Comparison of ENCODE assay signal across 26 mouse cellular contexts in the genomic region with DNA sequence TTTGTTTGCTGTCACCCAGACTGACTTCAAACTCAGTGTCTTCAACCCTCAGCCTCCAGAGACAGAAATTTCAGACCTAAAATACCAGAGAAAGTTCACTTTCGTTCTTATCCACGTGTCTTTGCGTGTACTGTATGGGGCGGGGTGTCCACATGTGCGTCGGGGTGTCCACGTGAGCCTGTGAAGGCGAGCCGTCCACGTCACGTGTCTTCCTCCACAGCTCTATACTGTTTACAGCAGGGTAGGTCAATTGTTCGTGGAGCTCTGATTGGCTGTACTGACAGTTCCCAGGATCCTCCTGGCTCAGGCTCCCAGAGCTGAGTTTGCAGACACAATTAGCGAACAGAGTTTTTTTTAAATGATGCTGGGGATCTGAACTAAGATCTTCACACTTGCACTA.
DNase-seq lines count a peak whose midpoint lies in the region; ATAC-seq and TF ChIP-seq lines count a peak whose summit lies in the region.
"Had no signal": no experiment of that assay in that cellular context is flagged by ENCODE, and none has a peak within 500 bp of the region (broad histone marks: within the 10 kb centered on the region; RNA-seq: fewer than 3 reads in every experiment).

No protein-coding gene starts in this region.

- ATAC-seq in midbrain, embryonic 16.5 days: no peak
- ATAC-seq: activated CD4-positive, CD25-positive, alpha-beta regulatory T cell, adult 4 months; CD4-positive, CD25-positive, alpha-beta regulatory T cell, adult 4 months; Patski had no signal

- no peaks in the 10 kb centered on the region for H3K36me3 ChIP-seq in myocyte (ENCODE audit: control insufficient read depth, insufficient read depth)
- no peaks in the 10 kb centered on the region for H3K36me3 ChIP-seq in midbrain, embryonic 16.5 days (ENCODE audit: control insufficient read depth, insufficient read depth, low read length)
- H3K36me3 ChIP-seq: embryonic facial prominence, embryonic 10.5 days; embryonic facial prominence, embryonic 12.5 days; forebrain, embryonic 15.5 days; G1E had no signal

- H3K27me3 ChIP-seq in myocyte (ENCODE audit: control insufficient read depth, insufficient read depth, insufficient read length): no peaks in the 10 kb centered on the region
- no peaks in the 10 kb centered on the region; the same call in 1 of the 2 replicates for H3K27me3 ChIP-seq in midbrain, embryonic 16.5 days (ENCODE audit: control insufficient read depth, insufficient read depth, low read depth, low read length)
- H3K27me3 ChIP-seq: CH12.LX; forebrain, embryonic 15.5 days had no signal

- H3K4me1 ChIP-seq in midbrain, embryonic 16.5 days (ENCODE audit: control insufficient read depth, insufficient read depth, low read length): no peaks in the 10 kb centered on the region
- H3K4me1 ChIP-seq: embryonic facial prominence, embryonic 10.5 days; embryonic facial prominence, embryonic 12.5 days; forebrain, embryonic 13.5 days; forebrain, embryonic 15.5 days had no signal

- no peak overlapping the region for H3ac ChIP-seq in myocyte (ENCODE audit: control insufficient read depth, insufficient read length)

- H3K9ac ChIP-seq in midbrain, embryonic 16.5 days (ENCODE audit: low read depth, low read length): no peak overlapping the region
- H3K9ac ChIP-seq: embryonic facial prominence, embryonic 12.5 days; forebrain, embryonic 13.5 days; forebrain, embryonic 15.5 days had no signal

- TF ChIP-seq POLR2A in myocyte (IDR thresholded peaks at IDR 0.05; ENCODE audit: insufficient read length, low read depth): no peak

- H3K4me2 ChIP-seq in myocyte (ENCODE audit: low read depth): peak overlapping the region; percentile 42
- H3K4me2 ChIP-seq in midbrain, embryonic 16.5 days (ENCODE audit: low read length): no peak overlapping the region
- H3K4me2 ChIP-seq: embryonic facial prominence, embryonic 12.5 days; forebrain, embryonic 13.5 days; forebrain, embryonic 15.5 days had no signal

- no peaks in the 10 kb centered on the region for H3K79me2 ChIP-seq in myocyte (ENCODE audit: control insufficient read depth, insufficient read depth)

- peak; percentile 89 for DNase-seq in heart, adult 11 months
- DNase-seq in heart, adult 8-10 months (ENCODE audit: low spot score): no peak
- peak; percentile 8 for DNase-seq in lung, postnatal 36 days
- DNase-seq in lung, postnatal 25 days (ENCODE audit: low spot score): no peak
- peak; percentile 10 for DNase-seq in 3134 (ENCODE audit: extremely low read depth, insufficient read length, low spot score)
- no peak for DNase-seq in neural tube, embryonic 10.5 days (ENCODE audit: extremely low spot score, low spot score)
- DNase-seq: adrenal gland, adult 8-10 months; adrenal gland, postnatal 14 days; adrenal gland, postnatal 36 days; B cell, adult 2 months; cerebellum, adult 11-12 months; cerebellum, adult 2 months; cerebellum, adult 9-10 months; cerebellum, postnatal 10 days; cerebellum, postnatal 25 days had no signal

- 93% methylated on average over 13 of the region's 13 CpGs for WGBS in midbrain, embryonic 16.5 days

- no peak overlapping the region for H3K27ac ChIP-seq in midbrain, embryonic 16.5 days (ENCODE audit: low read length)
- H3K27ac ChIP-seq: embryonic facial prominence, embryonic 10.5 days; embryonic facial prominence, embryonic 12.5 days; forebrain, embryonic 13.5 days; forebrain, embryonic 15.5 days had no signal

- no peaks in the 10 kb centered on the region for H3K9me3 ChIP-seq in midbrain, embryonic 16.5 days (replicated peaks; ENCODE audit: control insufficient read depth, low read length, poor library complexity, severe bottlenecking)
- H3K9me3 ChIP-seq: embryonic facial prominence, embryonic 10.5 days; embryonic facial prominence, embryonic 12.5 days; forebrain, embryonic 13.5 days; forebrain, embryonic 15.5 days had no signal

- no peak overlapping the region for H3K4me3 ChIP-seq in myocyte
- no peak overlapping the region for H3K4me3 ChIP-seq in midbrain, embryonic 16.5 days (ENCODE audit: low read depth, low read length)
- H3K4me3 ChIP-seq: embryonic facial prominence, embryonic 10.5 days; embryonic facial prominence, embryonic 12.5 days; forebrain, embryonic 13.5 days; forebrain, embryonic 15.5 days had no signal

TF ChIP-seq in myocyte, 11 proteins besides CTCF, POLR2A, EP300 and RAD21:
- TF ChIP-seq REST (IDR thresholded peaks at IDR 0.05; ENCODE audit: insufficient read depth, insufficient read length) (no peak), POLR2AphosphoS2 (IDR thresholded peaks at IDR 0.05; ENCODE audit: insufficient read length, low read depth) (no peak), USF1 (IDR thresholded peaks at IDR 0.05; ENCODE audit: low read depth) (no peak), MYOD1 (IDR thresholded peaks at IDR 0.05; ENCODE audit: control insufficient read depth in 1 of 3, insufficient read length in 2 of 3, low read depth in 2 of 3) (no peak), MAX (IDR thresholded peaks at IDR 0.05; ENCODE audit: low read depth) (no peak), TCF3 (IDR thresholded peaks at IDR 0.05; ENCODE audit: insufficient read length, low read depth) (no peak), E2F4 (IDR thresholded peaks at IDR 0.05; ENCODE audit: insufficient read depth) (no peak), MYOG (IDR thresholded peaks at IDR 0.05; ENCODE audit: control insufficient read depth in 1 of 3, insufficient read depth in 1 of 3, insufficient read length in 2 of 3, low read depth in 2 of 3) (no peak), TCF12 (IDR thresholded peaks at IDR 0.05; ENCODE audit: insufficient read depth, poor library complexity, severe bottlenecking) (no peak), CEBPB (IDR thresholded peaks at IDR 0.05; ENCODE audit: insufficient read depth, poor library complexity, severe bottlenecking) (no peak), SRF (IDR thresholded peaks at IDR 0.05; ENCODE audit: control insufficient read depth, insufficient read length, low read depth) (no peak)

Comparison
In these comparisons a context has a peak if more than half of its experiments do, and no peak if none do; other contexts are left out.
1. DNase-seq: peak in heart, adult 11 months (single experiment), lung, postnatal 36 days (single experiment) and 3134 (single experiment); none in heart, adult 8-10 months (single experiment), lung, postnatal 25 days (single experiment) and neural tube, embryonic 10.5 days (single experiment).